Mouse (Mus musculus): ENCODE results near the gene Zc3hc1. TPM values are rescaled to one million over a fixed set of nuclear protein-coding genes. Genes with fewer than 3 reads are reported as not detected.

The Zc3hc1 gene
- polyA plus RNA-seq, 1 experiment from 2014 or later, result 69.4 TPM

GRCm38 (mm10) chr6:30369291-30369690 lies 21.5 kb downstream of the Zc3hc1 start:
- Histone ChIP-seq H3K27ac (no peak overlapping the region), H3K9ac (no peak overlapping the region), H3K9me3 (replicated peaks) (no peaks in the 10 kb centered on the region), H3K36me3 (peaks cover 98% of the 10 kb centered on the region), H3K4me2 (no peak overlapping the region), H3K4me3 (replicated peaks) (no peak overlapping the region), H3K4me1 (no peaks in the 10 kb centered on the region), H3K27me3 (no peaks in the 10 kb centered on the region)
- 73% methylated on average over 3 of the region's 3 CpGs for WGBS
- no peak for ATAC-seq (replicated peaks; ENCODE audit: low FRiP score)

GRCm38 (mm10) chr6:30363808-30364207 lies 27.0 kb downstream of the Zc3hc1 start:
- H3K4me2 ChIP-seq, result no peak overlapping the region
- H3K4me1 ChIP-seq, result peaks cover 21% of the 10 kb centered on the region
- H3K9ac ChIP-seq, result no peak overlapping the region
- no peaks in the 10 kb centered on the region for H3K27me3 ChIP-seq
- 33% methylated on average over 5 of the region's 5 CpGs for WGBS
- H3K36me3 ChIP-seq, result peaks cover 51% of the 10 kb centered on the region
- ATAC-seq (replicated peaks; ENCODE audit: low FRiP score), result no peak
- H3K27ac ChIP-seq, result no peak overlapping the region
- H3K4me3 ChIP-seq (replicated peaks), result no peak overlapping the region
- no peaks in the 10 kb centered on the region for H3K9me3 ChIP-seq (replicated peaks)

GRCm38 (mm10) chr6:30359762-30360509 lies 30.9 kb downstream of the Zc3hc1 start:
- Histone ChIP-seq H3K4me3 (replicated peaks) (no peak overlapping the region), H3K36me3 (peaks cover 12% of the 10 kb centered on the region), H3K4me2 (0 out of 2 replicates have a peak overlapping the region, but pooled peaks have one; percentile 1), H3K9ac (no peak overlapping the region), H3K9me3 (replicated peaks) (no peaks in the 10 kb centered on the region), H3K27ac (peak overlapping the region; percentile 75), H3K27me3 (no peaks in the 10 kb centered on the region), H3K4me1 (peaks cover 32% of the 10 kb centered on the region)
- peak; percentile 85 for ATAC-seq (replicated peaks; ENCODE audit: low FRiP score)
- WGBS, result 27% methylated on average over 12 of the region's 12 CpGs

- Histone ChIP-seq H3K36me3 (no peaks in the 10 kb centered on the region; the same call in 1 of the 2 replicates), H3K9ac (no peak overlapping the region), H3K4me3 (replicated peaks) (no peak overlapping the region), H3K9me3 (replicated peaks) (no peaks in the 10 kb centered on the region), H3K4me1 (peaks cover 44% of the 10 kb centered on the region), H3K27ac (no peak overlapping the region), H3K4me2 (no peak overlapping the region; the same call in 1 of the 2 replicates), H3K27me3 (no peaks in the 10 kb centered on the region)
- WGBS, result 12% methylated on average over 9 of the region's 9 CpGs
- ATAC-seq (replicated peaks; ENCODE audit: low FRiP score), result no peak
These were observed 33.2 kb downstream of the Zc3hc1 start for GRCm38 (mm10) chr6:30357561-30358177.

- H3K36me3 ChIP-seq, result no peaks in the 10 kb centered on the region
- no peak overlapping the region for H3K4me3 ChIP-seq (replicated peaks)
- H3K9ac ChIP-seq, result no peak overlapping the region
- no peaks in the 10 kb centered on the region for H3K9me3 ChIP-seq (replicated peaks)
- WGBS, result 76% methylated on average over 12 of the region's 12 CpGs
- ATAC-seq (replicated peaks; ENCODE audit: low FRiP score), result no peak
- no peaks in the 10 kb centered on the region for H3K27me3 ChIP-seq
- no peak overlapping the region for H3K27ac ChIP-seq
- H3K4me1 ChIP-seq, result peaks cover 51% of the 10 kb centered on the region
- H3K4me2 ChIP-seq, result no peak overlapping the region
These were observed 34.1 kb downstream of the Zc3hc1 start for GRCm38 (mm10) chr6:30356680-30357079.

GRCm38 (mm10) chr6:30356161-30356560 lies 34.7 kb downstream of the Zc3hc1 start:
- WGBS, result 79% methylated on average over 5 of the region's 5 CpGs
- H3K27me3 ChIP-seq, result no peaks in the 10 kb centered on the region
- no peaks in the 10 kb centered on the region for H3K9me3 ChIP-seq (replicated peaks)
- no peak overlapping the region for H3K9ac ChIP-seq
- no peaks in the 10 kb centered on the region for H3K36me3 ChIP-seq
- no peak overlapping the region for H3K4me3 ChIP-seq (replicated peaks)
- no peak overlapping the region; the same call in 1 of the 2 replicates for H3K27ac ChIP-seq
- peaks cover 51% of the 10 kb centered on the region for H3K4me1 ChIP-seq
- ATAC-seq (replicated peaks; ENCODE audit: low FRiP score), result no peak
- no peak overlapping the region for H3K4me2 ChIP-seq

GRCm38 (mm10) chr6:30355701-30356100 lies 35.1 kb downstream of the Zc3hc1 start:
- Histone ChIP-seq H3K27ac (peak overlapping the region; percentile 30), H3K36me3 (no peaks in the 10 kb centered on the region), H3K4me1 (peaks cover 51% of the 10 kb centered on the region), H3K9me3 (replicated peaks) (no peaks in the 10 kb centered on the region), H3K9ac (no peak overlapping the region), H3K4me3 (replicated peaks) (no peak overlapping the region), H3K27me3 (no peaks in the 10 kb centered on the region), H3K4me2 (no peak overlapping the region)
- no peak for ATAC-seq (replicated peaks; ENCODE audit: low FRiP score)
- WGBS, result 91% methylated on average over 8 of the region's 8 CpGs

- Histone ChIP-seq H3K4me3 (replicated peaks) (no peak overlapping the region), H3K4me2 (no peak overlapping the region), H3K9me3 (replicated peaks) (no peaks in the 10 kb centered on the region), H3K36me3 (no peaks in the 10 kb centered on the region), H3K9ac (no peak overlapping the region), H3K27ac (peak overlapping the region; percentile 30; the same call in 1 of the 2 replicates), H3K4me1 (peaks cover 46% of the 10 kb centered on the region), H3K27me3 (no peaks in the 10 kb centered on the region)
- ATAC-seq (replicated peaks; ENCODE audit: low FRiP score), result no peak
- WGBS, result 21% methylated on average over 5 of the region's 5 CpGs
These were observed 36.1 kb downstream of the Zc3hc1 start for GRCm38 (mm10) chr6:30354760-30355159.

- H3K27ac ChIP-seq, result no peak overlapping the region
- no peak overlapping the region for H3K4me3 ChIP-seq (replicated peaks)
- 63% methylated on average over 8 of the region's 8 CpGs for WGBS
- H3K4me1 ChIP-seq, result peaks cover 38% of the 10 kb centered on the region
- H3K27me3 ChIP-seq, result no peaks in the 10 kb centered on the region
- no peak for ATAC-seq (replicated peaks; ENCODE audit: low FRiP score)
- H3K9ac ChIP-seq, result no peak overlapping the region
- H3K9me3 ChIP-seq (replicated peaks), result no peaks in the 10 kb centered on the region
- no peaks in the 10 kb centered on the region for H3K36me3 ChIP-seq
- no peak overlapping the region for H3K4me2 ChIP-seq
These were observed 37.2 kb downstream of the Zc3hc1 start for GRCm38 (mm10) chr6:30353661-30354060.

GRCm38 (mm10) chr6:30352762-30353161 lies 38.1 kb downstream of the Zc3hc1 start:
- peaks cover 38% of the 10 kb centered on the region for H3K4me1 ChIP-seq
- no peak overlapping the region for H3K4me2 ChIP-seq
- no peaks in the 10 kb centered on the region for H3K36me3 ChIP-seq
- no peak overlapping the region for H3K9ac ChIP-seq
- H3K27ac ChIP-seq, result no peak overlapping the region
- H3K27me3 ChIP-seq, result no peaks in the 10 kb centered on the region
- no peaks in the 10 kb centered on the region for H3K9me3 ChIP-seq (replicated peaks)
- WGBS, result 18% methylated on average over 8 of the region's 8 CpGs
- H3K4me3 ChIP-seq (replicated peaks), result no peak overlapping the region
- ATAC-seq (replicated peaks; ENCODE audit: low FRiP score), result no peak

- Histone ChIP-seq H3K36me3 (no peaks in the 10 kb centered on the region), H3K9ac (no peak overlapping the region), H3K4me2 (no peak overlapping the region), H3K4me3 (replicated peaks) (no peak overlapping the region), H3K4me1 (peaks cover 36% of the 10 kb centered on the region), H3K27me3 (no peaks in the 10 kb centered on the region), H3K27ac (no peak overlapping the region), H3K9me3 (replicated peaks) (no peaks in the 10 kb centered on the region)
- ATAC-seq (replicated peaks; ENCODE audit: low FRiP score), result no peak
- 74% methylated on average over 9 of the region's 9 CpGs for WGBS
These were observed 39.5 kb downstream of the Zc3hc1 start for GRCm38 (mm10) chr6:30351290-30351689.

GRCm38 (mm10) chr6:30347288-30347801 lies 43.5 kb downstream of the Zc3hc1 start:
- 74% methylated on average over 4 of the region's 4 CpGs for WGBS
- Histone ChIP-seq H3K4me2 (no peak overlapping the region), H3K4me1 (peaks cover 11% of the 10 kb centered on the region), H3K4me3 (replicated peaks) (no peak overlapping the region), H3K9me3 (replicated peaks) (no peaks in the 10 kb centered on the region), H3K36me3 (no peaks in the 10 kb centered on the region), H3K9ac (no peak overlapping the region), H3K27ac (no peak overlapping the region), H3K27me3 (no peaks in the 10 kb centered on the region)
- ATAC-seq (replicated peaks; ENCODE audit: low FRiP score), result no peak
